Mouse (Mus musculus) gastrocnemius, adult 18-20 months (tissue): Measurements from ENCODE around the gene Cirbp. TPM values are rescaled to one million over a fixed set of nuclear protein-coding genes. Genes with fewer than 3 reads are reported as not detected.

Source experiments
- DNase-seq: peaks from one replicate; pipeline ENCODE4 v3.0.0; 2021; ENCODE audit warnings: low spot score
- total RNA-seq, 2 experiments: library from RNA; stranded (reverse); gene quantifications; 2 replicates each; pipeline ENCODE4 v1.2.3; 2021

The Cirbp gene
- total RNA-seq, 2 experiments from 2014 or later = 28.9 to 37.5 TPM

DNA sequence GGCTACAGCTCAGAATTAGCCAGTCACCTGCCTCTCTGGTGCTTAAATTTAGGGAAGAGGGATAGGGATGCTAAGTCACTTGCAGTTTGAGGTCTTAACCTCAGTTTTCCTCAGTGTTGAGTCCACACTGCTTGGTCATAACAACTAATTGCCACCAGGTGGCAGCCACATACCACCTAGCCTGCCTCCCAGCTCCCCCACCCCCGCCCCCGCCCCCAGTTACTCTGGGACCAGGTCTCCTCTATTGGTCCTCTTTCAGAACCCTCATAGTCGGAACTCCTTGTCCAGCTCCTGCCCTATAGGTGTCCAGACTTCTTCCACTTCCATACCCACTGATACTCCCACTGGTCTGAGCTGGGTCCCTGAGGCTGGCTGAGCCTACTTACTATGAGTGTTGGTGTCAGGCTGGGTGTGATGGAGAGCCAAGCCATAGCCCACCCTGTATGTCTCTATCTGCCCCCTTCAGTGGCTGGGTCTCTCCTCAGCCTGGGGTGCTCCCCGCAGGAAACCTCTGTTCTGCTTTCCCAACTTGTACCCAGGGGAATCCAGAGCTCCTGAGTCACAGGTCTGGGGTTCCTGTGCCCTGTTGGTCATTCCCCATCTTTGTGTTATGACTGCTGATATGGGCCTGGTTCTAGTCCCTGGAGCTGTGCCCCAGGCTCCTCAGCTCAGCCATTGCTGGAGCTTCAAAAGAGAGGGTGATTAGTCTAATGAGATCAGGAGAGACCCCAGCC, 9.9 kb downstream of the Cirbp start:
- DNase-seq = peak; percentile 32

DNA sequence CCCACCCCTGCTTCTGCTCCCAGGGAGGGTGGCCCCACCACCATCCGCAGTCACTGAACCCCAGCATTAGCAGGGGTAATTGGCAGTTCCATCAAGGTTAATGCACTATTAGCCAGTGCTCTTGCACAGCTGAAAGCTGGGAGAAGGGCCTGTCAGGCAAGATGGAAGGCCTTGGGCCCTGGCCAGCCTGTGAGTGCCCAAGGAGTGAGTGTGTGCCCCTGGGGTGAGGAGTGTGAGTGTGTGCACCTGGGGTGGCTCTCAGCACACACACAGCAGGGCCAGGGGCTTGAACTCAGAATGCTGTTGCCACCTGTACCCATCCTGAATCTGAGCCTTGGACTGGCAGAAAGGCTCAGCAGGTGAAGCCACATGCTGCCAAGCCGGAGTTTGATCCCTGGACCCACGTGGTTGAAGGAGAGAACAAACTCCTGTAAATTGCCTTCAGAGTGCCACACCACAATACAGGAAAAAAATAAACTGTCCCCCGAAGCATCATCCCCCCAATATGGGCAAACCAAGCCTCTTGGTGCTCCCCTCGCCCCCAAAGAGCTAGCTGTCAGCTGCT, 10.6 kb downstream of the Cirbp start:
- DNase-seq = no peak

DNA sequence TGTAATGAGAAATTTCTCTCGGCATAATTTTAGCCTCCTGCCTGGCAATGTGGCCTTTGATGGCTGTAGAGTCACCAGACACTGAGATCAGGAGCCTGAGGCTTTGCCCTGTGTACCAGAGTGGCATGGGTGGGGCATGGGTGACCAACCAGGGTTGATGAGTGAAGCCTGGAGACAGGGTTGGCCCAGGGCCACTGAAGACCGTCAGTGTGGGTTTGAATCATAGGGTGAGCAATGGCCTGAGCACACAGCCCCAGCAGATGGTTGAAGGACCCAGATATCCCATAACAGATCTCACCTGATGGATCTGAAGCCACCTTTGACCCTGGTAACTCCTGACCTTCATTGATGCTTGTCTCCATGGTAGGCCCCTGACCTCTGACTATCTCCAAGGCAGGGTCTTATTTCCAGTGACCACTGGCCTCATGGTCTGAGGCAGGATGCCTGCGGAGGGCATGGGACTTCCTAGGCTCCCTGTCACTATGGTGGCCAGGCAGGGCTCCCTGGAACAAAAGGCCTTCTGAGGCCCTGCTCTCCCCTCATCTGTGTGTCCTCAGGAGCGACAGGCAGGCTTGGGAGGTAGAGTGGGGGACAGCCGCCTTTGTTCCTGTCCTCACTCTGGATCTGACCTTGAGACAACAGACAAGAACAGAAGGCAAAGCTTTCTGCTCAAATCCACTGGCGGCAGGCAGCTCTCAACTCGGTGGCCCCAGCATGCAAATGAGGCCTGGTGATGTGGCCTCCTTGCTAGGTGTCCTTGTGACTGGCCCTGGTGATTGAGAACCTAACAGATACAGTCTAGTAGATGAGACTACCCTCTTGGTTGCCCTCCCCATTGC, 11.9 kb downstream of the Cirbp start:
- DNase-seq = no peak

DNA sequence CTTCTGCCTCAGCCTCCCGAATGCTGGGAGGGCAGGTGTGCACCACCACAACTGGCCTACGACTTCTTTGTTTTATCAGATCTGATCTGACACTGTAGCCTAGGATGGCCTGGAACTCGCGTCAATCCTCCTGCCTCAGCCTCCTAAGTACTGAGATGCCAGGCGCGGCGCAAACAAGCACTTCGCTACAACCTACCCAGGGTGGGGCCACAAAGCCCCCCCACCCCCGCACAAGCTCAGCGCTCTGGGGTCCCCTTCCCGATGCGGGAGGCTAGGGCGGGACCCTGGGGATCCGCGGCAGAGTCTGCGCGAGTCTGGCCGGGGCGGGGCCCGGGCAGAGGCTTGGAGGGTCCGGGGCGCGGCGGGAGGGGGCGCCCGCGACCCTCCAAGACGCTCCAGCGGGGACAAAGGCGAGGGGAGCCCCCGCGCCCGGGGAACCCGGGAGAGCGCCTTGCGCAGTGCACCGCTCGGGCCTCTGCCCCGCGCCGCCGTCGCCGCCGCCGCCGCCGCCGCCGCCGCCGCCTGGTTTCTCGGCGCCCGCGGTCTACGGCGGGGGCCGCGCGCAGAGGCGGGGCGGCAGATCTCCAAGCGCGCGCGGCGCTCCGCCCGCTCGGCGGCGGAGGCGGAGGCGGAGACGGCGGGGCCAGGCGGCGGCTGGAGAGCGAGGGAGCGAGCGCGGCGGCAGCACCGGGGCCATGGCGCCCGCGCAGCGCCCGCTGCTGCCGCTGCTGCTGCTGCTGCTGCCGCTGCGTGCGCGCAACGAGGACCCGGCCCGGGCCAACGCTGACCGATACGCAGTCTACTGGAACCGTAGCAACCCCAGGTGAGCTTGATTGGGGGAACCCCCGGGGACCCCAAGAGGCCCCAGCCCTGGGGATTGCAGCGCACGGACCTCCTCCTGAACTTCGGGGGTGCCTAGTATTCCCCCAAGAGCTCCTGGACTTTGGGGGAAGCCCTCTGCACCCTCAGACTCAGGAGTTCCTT, 13.6 kb downstream of the Cirbp start, which contains the start of gene Efna2:
Gene Efna2 (plus strand): TSS at position 415 of the 984 bp plus-strand sequence.
- peak; percentile 18 for DNase-seq

DNA sequence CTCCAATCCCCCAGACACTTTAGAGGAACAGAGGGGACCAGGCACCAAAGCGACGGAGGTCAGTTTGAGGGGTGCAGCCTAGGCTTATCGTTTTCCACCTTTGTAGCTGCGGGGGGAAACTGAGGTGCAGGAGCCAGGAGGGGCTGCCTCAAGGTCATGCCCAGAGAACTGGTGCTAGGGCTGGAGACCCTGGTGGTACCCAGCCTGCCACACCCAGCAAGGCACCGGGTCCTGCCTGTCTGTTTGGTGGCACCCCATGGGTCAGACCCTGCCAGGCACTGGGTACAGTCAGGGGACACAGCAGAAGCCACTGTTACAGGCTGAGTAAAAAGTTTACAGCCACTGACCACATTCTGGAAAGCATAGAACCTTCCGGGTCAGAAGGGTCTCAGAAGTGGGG, 14.5 kb downstream of the Cirbp start:
- no peak for DNase-seq

DNA sequence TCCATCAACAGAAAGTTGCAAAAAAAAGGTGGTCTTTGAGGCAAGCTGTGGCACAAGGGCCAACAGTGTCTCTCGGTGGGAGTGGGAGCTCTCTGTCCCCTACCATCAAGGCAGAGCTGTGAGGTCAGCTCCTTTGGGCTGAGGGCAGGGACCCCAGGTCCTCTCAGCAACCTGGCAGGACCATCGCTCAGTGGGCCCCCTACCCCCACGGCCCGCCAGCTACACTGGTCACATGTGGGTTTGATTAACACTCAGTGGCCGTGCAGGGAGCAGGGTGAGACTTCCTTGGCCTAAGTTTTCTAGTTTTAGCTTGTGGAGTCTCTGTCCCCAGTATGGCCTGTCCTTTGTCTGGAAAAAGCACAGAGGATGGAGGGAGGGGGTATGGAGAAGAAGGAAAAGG, 15.0 kb downstream of the Cirbp start:
- no peak for DNase-seq

DNA sequence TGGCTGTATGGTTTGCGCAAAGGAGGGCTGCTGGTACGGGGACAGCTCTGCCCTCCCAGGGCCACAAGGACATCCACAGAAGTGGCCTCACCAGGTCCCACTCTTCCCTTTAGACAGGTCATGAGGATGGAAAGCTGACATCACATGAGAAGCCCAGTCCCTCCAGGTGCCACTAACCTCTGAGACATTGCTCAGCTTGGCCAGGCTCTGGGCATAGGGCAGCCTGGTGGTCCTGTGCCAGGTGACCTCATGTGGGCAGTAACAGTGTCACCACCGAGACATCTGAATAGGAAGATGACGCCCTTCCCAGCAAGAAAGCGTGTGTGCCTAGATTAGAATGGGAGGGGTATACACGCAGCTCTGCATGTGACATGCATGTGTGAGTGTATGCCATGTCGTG, 16.8 kb downstream of the Cirbp start:
- DNase-seq = no peak

DNA sequence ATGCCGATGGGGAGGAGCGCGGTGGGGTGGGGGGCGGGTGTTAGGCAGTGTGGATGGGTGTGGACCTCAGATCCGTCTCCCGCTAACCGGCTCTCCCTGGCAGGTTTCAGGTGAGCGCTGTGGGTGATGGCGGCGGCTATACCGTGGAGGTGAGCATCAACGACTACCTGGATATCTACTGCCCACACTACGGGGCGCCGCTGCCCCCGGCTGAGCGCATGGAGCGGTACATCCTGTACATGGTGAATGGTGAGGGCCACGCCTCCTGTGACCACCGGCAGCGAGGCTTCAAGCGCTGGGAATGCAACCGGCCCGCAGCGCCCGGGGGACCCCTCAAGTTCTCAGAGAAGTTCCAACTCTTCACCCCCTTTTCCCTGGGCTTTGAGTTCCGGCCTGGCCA, 20.9 kb downstream of the Cirbp start:
- no peak for DNase-seq

DNA sequence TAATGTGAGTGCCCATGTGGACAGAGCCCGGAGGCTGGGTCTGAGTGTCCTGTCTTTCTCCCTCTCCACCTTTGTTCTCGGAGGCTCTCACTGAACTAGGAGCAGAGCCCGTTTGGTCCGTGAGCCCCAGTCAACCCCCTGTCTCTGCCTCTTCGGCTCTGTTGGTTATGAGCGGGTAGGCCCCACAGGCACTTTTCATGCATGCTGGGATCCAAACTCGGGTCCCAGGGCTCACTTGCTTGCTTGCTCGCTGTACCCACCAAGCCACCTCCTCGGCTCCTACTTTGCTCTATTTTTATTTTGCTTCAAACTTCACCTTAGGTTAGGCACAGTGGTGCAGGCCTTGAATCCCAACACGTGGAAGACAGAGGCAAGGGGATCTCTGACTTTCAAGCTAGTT, 22.0 kb downstream of the Cirbp start:
- DNase-seq = no peak

DNA sequence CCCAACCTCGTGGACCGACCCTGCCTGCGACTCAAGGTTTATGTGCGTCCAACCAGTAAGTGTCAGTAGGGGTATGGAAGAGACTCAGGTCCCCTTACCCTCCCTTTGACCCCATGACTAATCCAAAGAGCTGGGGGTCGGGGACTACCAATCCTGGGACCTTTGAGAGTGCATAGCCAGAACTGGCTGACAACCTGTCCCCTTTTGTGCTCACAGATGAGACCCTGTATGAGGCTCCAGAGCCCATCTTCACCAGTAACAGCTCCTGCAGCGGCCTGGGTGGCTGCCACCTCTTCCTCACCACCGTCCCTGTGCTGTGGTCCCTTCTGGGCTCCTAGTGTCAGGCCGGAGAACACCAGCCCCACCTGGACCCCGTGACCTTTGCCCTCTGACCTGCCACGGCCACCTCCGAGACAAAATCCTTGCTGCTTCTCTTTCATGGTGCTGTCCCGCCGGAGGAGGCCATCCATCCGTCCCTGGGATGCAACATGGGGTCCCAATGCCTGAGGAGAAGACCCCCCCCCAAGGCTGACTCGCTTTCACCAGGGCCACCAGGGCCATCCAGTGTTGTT, 22.8 kb downstream of the Cirbp start:
- DNase-seq = no peak

DNA sequence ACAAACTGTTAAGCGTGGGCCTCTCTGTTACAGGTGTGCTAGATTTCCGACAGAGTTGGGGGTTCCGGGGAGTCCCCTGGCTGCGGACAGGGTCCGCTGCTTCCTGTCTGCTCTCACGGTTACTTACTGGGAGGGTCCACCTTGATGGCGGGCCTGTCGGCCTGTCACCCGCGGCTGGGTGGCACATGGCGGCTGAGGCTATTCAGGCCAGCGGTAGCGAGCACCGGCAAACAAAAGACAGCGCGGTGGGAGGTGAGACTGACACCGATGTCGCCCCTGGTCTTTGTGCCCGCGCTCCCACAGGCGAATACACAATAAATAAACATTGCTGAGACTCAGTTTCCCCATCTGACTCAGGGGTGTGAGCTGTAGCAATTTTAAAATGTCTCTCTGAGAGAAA, 24.2 kb downstream of the Cirbp start:
- no peak for DNase-seq

DNA sequence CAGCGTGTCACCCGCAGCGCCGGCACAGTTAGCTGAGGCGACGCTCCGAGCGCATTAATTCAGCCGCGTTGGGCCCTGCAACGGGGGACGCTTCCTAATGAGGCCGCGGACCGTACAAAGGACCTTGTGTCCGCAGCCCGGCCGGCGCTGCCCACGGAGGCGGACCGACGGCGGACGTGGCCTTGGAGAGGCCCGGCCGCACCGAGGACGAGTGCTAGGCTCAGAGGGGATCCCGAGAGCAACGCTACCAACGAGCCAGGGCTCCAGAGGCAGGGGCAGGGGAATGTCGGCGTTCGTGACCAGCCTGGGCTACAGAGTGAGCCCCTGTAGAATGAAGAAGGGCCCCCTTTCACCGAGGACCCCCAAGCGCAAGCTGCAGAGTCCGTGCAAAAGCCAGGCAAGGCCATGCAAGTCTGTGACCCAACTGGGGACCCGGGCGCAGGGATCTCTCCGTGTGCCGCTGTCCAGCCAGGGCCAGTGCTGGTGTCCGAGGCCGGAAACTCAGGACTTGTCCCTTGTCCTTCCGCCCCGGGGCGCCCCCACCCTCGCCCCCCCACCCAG, 24.8 kb downstream of the Cirbp start:
- no peak for DNase-seq

DNA sequence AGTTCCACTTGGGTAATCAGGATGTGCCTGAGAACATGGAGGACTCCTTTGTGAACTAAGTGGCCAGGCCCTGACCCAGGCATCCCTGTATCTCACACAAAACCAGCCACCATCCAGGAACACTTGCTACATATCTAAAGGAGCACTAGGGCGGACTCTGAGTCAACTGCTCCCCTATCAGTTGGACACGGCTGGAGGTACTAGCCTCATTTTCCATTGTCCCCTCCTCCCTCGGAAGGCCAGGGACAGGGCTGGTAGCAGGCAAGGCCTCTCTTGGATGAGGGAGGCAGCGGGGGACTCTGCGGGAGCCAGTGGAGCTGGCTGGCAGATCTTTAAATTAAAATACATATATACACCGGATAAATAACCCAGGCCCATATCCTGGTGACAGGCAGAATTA, 28.2 kb downstream of the Cirbp start:
- DNase-seq = no peak

DNA sequence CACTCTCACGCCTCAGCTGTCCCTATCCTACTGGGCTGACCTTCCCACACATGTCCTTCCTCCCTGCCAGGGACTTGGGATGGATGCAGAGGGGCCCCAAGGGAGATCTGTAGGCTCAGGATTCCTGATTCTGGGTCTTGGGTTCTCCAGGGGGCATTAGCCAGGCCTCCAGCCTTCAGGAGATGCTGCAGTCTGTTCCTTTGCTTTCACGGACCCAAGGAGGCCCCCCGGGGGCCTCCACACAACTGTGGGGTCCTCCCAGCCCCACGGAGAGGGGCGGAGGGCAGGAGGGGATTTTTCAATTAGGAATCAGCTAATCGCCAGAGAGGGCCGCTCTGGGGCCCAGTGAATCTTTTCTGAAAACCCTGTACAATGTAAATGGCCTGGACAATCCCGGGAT, 28.7 kb downstream of the Cirbp start:
- DNase-seq = no peak

DNA sequence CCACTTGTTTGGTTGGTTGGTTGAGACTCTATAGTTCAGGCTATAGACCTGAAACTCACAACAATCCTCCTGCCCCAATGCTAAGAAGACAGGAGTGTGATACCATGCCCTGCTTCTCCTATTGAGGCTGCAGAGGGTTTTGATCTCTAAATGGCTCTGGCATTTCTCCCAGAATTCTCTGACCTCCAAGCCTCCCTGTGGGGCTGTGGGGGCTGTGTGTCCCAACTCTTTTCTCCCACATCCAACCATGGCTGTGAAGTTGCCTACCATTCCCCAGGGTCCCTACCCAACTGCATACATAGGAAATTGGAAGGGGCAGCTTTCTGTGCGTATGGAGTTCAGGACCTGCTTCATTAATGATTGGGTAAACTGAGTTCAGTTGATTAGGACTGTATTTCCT, 30.4 kb downstream of the Cirbp start:
- DNase-seq = no peak

DNA sequence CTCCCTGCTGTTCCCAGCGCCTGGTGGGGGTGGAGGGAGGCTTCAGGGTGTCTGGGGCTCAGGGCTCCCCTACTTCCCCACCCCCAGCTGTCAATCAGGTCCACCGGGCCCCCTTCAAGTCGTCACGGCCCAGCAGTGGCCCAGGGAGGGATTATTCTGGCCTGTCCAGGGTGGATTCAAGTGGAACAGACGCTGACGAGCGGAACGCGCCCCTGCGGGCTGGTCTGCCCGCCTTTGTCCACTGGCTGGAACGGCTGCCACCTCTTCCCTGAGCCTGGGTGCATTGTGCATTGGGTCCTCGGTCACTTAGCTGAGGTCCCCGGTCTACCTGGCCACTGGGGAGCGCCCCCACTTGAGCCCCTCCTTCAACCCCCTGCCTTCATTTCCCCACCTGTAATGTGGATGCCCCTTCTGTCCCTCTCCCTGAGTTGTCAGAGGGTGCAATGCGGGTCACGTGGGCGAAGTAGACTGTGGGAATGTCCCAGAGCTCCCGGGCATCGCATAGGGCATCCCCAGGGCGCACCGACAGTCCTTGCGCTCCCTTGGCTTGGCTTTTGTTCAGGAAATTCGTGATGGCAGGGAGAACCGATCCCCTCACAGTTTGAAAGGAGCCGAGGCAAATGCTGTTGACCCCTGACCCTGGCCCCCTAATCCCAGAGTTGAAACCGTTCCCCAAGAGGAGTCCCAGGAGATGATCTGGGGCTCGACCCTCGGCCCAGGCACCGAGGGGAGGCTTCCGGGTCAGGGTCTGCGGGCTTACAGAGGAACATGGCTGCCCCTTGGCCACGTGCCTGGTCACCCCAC, 31.2 kb downstream of the Cirbp start:
- DNase-seq = no peak

DNA sequence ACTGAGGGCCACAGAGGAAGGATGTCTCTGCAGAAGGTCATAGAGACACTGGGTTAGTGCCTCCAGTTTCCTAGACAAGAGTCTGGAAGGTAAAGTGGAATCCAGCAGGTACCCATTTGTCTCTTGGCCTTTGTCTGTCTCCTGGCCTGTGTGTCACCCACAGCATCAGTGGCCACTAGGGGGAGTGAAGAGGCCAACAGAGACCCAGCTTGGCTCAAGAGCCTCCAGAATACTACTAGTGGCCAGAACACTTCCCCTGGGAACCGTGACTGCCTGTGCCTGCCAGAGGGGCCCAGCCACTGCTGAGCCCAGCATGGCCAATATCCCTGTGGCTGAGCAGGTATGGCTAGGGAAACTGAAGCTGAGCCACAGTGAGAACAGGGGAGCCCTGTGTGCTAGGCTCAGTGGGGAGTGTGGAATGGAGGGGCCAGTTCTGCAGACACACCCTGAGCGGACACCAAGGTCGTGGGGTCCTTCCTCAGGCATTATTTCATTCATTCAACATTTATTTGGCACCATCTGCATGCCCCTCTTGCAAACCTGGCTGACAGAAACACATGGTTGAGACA, 33.7 kb downstream of the Cirbp start:
- peak; percentile 89 for DNase-seq

DNA sequence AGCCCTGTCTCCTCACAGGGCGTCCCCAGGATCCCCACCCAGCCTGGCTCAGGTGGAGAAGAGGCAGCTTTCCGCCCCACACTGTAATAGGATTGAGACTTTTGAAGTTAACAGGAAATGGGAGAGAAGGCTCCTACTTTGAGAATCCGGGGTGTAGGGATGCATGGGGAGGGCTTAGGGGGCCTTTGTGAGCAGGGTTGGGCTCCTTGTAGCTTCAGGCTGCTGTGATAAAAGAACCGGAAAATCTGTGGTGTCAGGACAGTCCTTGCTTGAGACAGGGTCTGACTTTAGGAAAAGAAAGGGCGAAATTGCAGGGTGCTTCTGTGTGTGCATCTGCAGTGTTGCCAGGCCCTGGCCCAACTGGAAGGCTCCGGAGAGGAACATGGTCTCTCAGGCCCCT, 34.7 kb downstream of the Cirbp start:
- no peak for DNase-seq

DNA sequence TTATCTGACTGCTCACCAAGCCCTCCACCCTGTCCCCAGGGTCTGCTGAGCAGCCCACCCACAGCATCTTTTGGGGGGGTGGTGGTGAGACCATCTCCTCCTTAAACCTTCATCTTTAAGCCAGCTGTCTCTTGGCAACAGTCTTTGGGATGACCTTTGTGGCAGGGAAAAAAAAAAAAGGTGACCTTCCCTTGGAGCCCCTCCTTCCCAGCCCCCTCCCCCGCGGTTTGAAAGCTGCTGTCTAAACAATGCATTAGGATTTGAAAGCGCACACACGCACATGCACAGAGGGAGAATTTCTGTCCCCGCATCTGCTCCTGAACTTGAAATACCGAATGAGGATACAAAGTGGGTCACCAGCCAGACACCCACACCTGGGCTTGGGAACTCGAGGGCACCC, 38.3 kb downstream of the Cirbp start:
- no peak for DNase-seq

DNA sequence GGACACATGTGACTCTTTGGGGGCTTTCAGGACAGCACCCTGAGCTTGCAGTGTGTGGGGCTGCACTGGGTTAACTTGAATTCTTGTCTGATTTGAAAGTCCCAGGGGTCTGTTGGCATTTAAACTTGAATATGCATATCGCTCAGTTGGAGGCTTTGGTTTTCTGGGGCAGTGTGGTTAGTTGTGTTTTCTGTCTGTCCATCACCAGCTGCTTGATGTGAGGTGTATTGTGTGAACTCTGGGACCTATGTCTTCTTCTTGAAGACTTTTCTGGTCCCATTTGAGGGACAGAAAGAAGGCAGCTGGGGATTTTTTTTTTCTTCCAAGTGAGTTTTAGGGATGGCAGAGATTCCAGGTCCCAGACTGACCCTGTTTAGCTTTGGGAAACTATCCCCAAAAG, 41.4 kb downstream of the Cirbp start:
- no peak for DNase-seq
